Mouse (Mus musculus) erythroblast, embryonic 14.5 days (primary cell): ENCODE results near the gene Txnip.

ENCODE experiments used
- GATA1 ChIP-seq: IDR thresholded peaks from 2 replicates; pipeline ENCODE4 v1.6.1; 2012; ENCODE audit warnings: low read length, inconsistent platforms, mixed read lengths
- TAL1 ChIP-seq: IDR thresholded peaks from 3 replicates; pipeline ENCODE4 v1.6.1; 2012; ENCODE audit warnings: low read length, inconsistent platforms, mixed read lengths

DNA sequence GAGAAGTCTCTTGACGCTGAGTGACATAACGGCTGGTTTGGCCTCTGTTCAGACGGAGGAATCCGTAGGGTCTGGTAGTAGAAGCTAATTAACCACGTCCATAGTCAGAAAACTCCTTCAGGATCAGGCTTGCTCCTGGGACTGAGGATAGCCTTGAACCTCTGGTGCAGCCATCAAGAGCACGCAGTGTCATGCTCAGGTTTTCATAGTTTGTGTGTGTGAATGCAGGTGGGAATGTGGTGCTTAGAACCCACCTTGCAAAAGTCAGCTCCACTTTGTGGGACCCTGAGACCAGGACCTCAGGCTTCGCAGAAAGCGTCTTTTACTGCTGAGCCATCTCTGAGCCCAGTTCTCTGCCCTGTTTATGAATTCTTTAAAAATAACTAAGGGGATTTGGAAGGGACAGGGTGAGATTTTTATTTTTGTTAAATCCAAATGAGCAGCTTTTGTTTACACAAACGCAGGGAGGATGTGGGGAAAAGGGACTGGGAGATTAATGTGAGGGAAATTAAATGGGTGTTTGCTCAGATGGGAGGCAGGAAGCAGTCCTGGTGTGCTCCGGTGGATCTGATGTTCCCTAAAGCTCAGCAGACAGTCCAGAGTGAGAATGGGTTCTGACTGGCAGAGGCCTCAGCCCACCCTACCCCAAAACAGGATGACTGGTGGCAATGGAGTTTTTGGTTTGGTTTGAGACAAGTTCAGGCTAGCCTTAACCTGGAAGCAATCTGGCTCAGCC lies 4.4 kb downstream of the Txnip start:
- TF ChIP-seq TAL1 (no peak), GATA1 (no peak)
